ENCODE assay signal across 22 mouse cellular contexts in the genomic region with DNA sequence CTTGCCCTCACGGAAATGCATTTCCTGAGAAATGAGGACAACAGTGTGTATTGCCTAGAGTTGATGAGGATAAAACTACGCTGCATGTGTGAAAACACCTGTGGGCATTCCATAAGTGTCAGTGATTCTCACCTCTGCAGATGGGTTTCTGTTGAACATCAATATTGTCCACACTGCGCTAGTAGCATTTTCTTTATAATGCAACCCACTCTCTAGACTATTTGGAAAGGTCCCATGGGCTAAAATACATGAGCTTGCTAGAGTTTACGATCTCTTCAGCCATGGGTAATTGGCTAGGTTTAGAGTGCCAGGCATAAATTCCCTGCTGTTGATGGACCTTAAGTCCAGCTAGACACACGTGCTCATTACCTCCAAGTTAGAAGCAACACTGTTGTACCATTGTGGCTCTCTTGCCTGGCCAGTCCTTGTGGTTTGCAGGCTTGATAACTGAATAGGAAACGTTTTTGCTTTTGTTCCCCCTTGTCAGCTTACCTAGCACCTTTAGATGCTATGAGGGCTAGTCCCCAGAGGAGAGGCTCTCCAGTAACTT.
DNase-seq lines count a peak whose midpoint lies in the region; ATAC-seq lines count a peak whose summit lies in the region.
"Had no signal": no experiment of that assay in that cellular context is flagged by ENCODE, and none has a peak within 500 bp of the region (broad histone marks: within the 10 kb centered on the region; RNA-seq: fewer than 3 reads in every experiment).

No protein-coding gene starts in this region.

- no peak overlapping the region for H3K9ac ChIP-seq in limb, embryonic 11.5 days (ENCODE audit: low read length)
- H3K9ac ChIP-seq: embryonic facial prominence, embryonic 13.5 days; embryonic facial prominence, embryonic 15.5 days; forebrain, embryonic 12.5 days had no signal

- 0 out of 2 replicates have a peak, but pooled peaks cover 3% of the 10 kb centered on the region for H3K4me1 ChIP-seq in limb, embryonic 11.5 days (ENCODE audit: control insufficient read depth, insufficient read depth, low read length)
- no peaks in the 10 kb centered on the region for H3K4me1 ChIP-seq in heart, embryonic 10.5 days
- H3K4me1 ChIP-seq: embryonic facial prominence, embryonic 13.5 days; embryonic facial prominence, embryonic 15.5 days; forebrain, embryonic 10.5 days; forebrain, embryonic 12.5 days had no signal

- no peak overlapping the region for H3K4me2 ChIP-seq in limb, embryonic 11.5 days (ENCODE audit: low read depth, severe bottlenecking)
- H3K4me2 ChIP-seq: embryonic facial prominence, embryonic 13.5 days; embryonic facial prominence, embryonic 15.5 days; forebrain, embryonic 12.5 days had no signal

- H3K36me3 ChIP-seq in limb, embryonic 11.5 days (ENCODE audit: control insufficient read depth, insufficient read depth, low read length): no peaks in the 10 kb centered on the region
- no peaks in the 10 kb centered on the region for H3K36me3 ChIP-seq in heart, embryonic 10.5 days
- H3K36me3 ChIP-seq: embryonic facial prominence, embryonic 13.5 days; embryonic facial prominence, embryonic 15.5 days; forebrain, embryonic 10.5 days; forebrain, embryonic 12.5 days had no signal

- H3K27ac ChIP-seq in limb, embryonic 11.5 days (replicated peaks; ENCODE audit: low read depth, low read length): no peak overlapping the region
- no peak overlapping the region for H3K27ac ChIP-seq in heart, embryonic 10.5 days
- H3K27ac ChIP-seq: embryonic facial prominence, embryonic 13.5 days; embryonic facial prominence, embryonic 15.5 days; forebrain, embryonic 10.5 days; forebrain, embryonic 12.5 days had no signal

- H3K4me3 ChIP-seq in limb, embryonic 11.5 days (ENCODE audit: low read depth, low read length): no peak overlapping the region
- no peak overlapping the region for H3K4me3 ChIP-seq in heart, embryonic 10.5 days
- H3K4me3 ChIP-seq: embryonic facial prominence, embryonic 13.5 days; embryonic facial prominence, embryonic 15.5 days; erythroblast, embryonic 14.5 days; forebrain, embryonic 10.5 days; forebrain, embryonic 12.5 days had no signal

- peak; percentile 90 for ATAC-seq in limb, embryonic 11.5 days (ENCODE audit: insufficient number of reproducible peaks, low FRiP score, low TSS enrichment, low read depth)
- ATAC-seq: forebrain, embryonic 14.5 days; forebrain, embryonic 16.5 days had no signal

- WGBS in limb, embryonic 11.5 days: 24% methylated on average over 6 of the region's 6 CpGs
- 81% methylated on average over 6 of the region's 6 CpGs for WGBS in heart, embryonic 10.5 days

- H3K27me3 ChIP-seq in limb, embryonic 11.5 days (ENCODE audit: control insufficient read depth, insufficient read depth, low read length): no peaks in the 10 kb centered on the region
- H3K27me3 ChIP-seq in heart, embryonic 10.5 days (ENCODE audit: insufficient read depth, poor library complexity, severe bottlenecking): no peaks in the 10 kb centered on the region
- H3K27me3 ChIP-seq: embryonic facial prominence, embryonic 13.5 days; embryonic facial prominence, embryonic 15.5 days; forebrain, embryonic 12.5 days had no signal

- DNase-seq in hindlimb bud, embryonic 11.5 days (ENCODE audit: extremely low spot score, low read depth, low spot score): peak; percentile 56
- DNase-seq in limb, embryonic 11.5 days (ENCODE audit: low spot score): peak; percentile 46
- DNase-seq in heart, embryonic 10.5 days (ENCODE audit: low spot score): no peak
- no peak for DNase-seq in gastrocnemius, postnatal 4 days (ENCODE audit: low spot score in 2 of 2)
- no peak for DNase-seq in left cerebral cortex, adult 8-10 months (ENCODE audit: low spot score in 2 of 2)
- DNase-seq: adrenal gland, adult 2 months; adrenal gland, postnatal 10 days; adrenal gland, postnatal 25 days; cerebellum, adult 11 months; cerebellum, adult 18-20 months; cerebellum, adult 8-10 months; cerebellum, adult 9-11 months; cerebellum, postnatal 14 days; cerebellum, postnatal 36 days; embryo, embryonic 11 days had no signal

- no peaks in the 10 kb centered on the region for H3K9me3 ChIP-seq in limb, embryonic 11.5 days (ENCODE audit: control insufficient read depth, low read length)
- H3K9me3 ChIP-seq in heart, embryonic 10.5 days: no peaks in the 10 kb centered on the region
- H3K9me3 ChIP-seq: embryonic facial prominence, embryonic 13.5 days; embryonic facial prominence, embryonic 15.5 days; forebrain, embryonic 12.5 days had no signal

Comparison
In these comparisons a context has a peak if more than half of its experiments do, and no peak if none do; other contexts are left out.
1. DNase-seq: peak in hindlimb bud, embryonic 11.5 days (single experiment) and limb, embryonic 11.5 days (single experiment); none in heart, embryonic 10.5 days (single experiment), gastrocnemius, postnatal 4 days (0 of 2) and left cerebral cortex, adult 8-10 months (0 of 2).